Mouse (Mus musculus): ENCODE data around the gene Lrrc2. TPM values are rescaled to one million over a fixed set of nuclear protein-coding genes. Genes with fewer than 3 reads are reported as not detected.
A peak's percentile ranks its signal among the peaks of the same experiment; 100 is the strongest.

Lrrc2 gene
- polyA plus RNA-seq, 1 experiment = 0.84 TPM

DNA sequence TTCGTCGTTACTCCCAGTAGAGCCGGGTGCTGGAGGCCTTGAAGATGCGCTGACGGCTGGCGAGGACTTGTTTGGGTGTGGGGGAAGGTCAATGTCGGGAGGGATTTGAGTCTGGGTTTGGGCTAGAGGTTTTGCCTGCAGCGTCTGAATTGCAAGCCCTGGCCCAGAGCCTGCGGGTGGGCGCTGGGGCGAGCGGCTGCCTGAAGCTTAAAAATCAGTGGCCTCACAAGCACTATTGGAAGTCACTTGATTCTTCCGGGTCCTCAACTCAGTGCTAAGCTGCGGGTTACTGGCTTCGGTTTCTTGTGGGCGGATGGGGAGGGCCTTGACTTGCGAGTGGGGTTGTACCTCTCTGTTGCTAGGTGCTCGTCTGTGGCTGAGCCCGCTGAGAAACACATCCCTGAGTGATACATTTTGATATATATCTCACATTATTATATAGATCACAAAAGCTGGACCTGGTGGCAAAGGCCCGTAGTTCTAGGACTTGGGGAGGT lies 4.7 kb upstream of the Lrrc2 start:
- TF ChIP-seq POLR2A (IDR thresholded peaks at IDR 0.05; ENCODE audit: borderline replicate concordance, extremely low read depth, low read depth, low read length) = no peak
- no peak for TF ChIP-seq CTCF (IDR thresholded peaks at IDR 0.05; ENCODE audit: insufficient read depth, low read length)
- WGBS = 57% methylated on average over 20 of the region's 20 CpGs
- no peak overlapping the region for H3K4me3 ChIP-seq (replicated peaks; ENCODE audit: extremely low read depth, low read depth, low read length)
- no peaks in the 10 kb centered on the region for H3K4me1 ChIP-seq (ENCODE audit: control insufficient read depth, insufficient read depth, low read length)
- no peak for DNase-seq

DNA sequence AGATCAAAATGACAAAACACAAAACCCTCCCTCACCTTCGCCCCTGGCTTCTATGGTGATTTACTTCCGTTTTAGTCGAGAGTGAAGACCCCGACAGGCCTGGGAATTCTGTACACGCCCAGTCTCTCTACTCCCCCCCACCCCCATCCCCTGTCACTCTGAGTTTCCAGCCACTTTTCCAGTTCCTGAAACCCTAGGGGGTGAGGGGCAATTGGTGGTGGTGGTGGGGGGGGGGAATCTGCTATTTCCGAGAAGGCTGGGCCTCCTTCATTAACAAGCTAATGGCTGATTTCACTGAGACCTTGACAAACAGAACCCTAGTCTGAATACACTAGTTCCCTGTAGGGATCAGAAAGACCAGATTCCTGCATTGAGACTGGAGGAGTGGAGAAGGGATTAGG lies 4.1 kb upstream of the Lrrc2 start:
- H3K4me1 ChIP-seq (ENCODE audit: control insufficient read depth, insufficient read depth, low read length) = no peaks in the 10 kb centered on the region
- DNase-seq = no peak
- TF ChIP-seq POLR2A (IDR thresholded peaks at IDR 0.05; ENCODE audit: borderline replicate concordance, extremely low read depth, low read depth, low read length) = no peak
- TF ChIP-seq CTCF (IDR thresholded peaks at IDR 0.05; ENCODE audit: insufficient read depth, low read length) = no peak
- WGBS = 62% methylated on average over 6 of the region's 6 CpGs
- H3K4me3 ChIP-seq (replicated peaks; ENCODE audit: extremely low read depth, low read depth, low read length) = no peak overlapping the region

DNA sequence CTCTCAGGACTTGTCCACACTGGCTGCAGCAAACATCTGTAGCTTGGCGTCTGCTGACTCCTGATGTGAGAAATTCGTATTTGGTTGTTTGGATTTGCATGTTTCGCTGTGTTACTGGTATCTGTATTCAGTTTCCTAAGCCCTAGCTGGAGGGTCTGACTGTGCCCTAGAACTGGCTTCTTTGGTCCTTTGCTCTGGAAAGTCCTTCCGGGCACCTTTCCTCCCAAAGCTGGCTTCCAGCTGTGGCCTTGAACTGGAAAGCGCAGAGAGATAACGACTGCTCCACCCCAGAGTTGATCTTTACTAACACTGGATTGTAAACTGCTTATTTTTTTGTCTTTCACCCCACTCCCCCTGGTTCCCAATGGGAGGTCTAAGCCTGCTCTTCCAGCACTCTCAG lies 3.4 kb upstream of the Lrrc2 start:
- no peak overlapping the region for H3K4me3 ChIP-seq (replicated peaks; ENCODE audit: extremely low read depth, low read depth, low read length)
- TF ChIP-seq CTCF (IDR thresholded peaks at IDR 0.05; ENCODE audit: insufficient read depth, low read length) (no peak), POLR2A (IDR thresholded peaks at IDR 0.05; ENCODE audit: borderline replicate concordance, extremely low read depth, low read depth, low read length) (no peak)
- no peak for DNase-seq
- 76% methylated on average over 6 of the region's 6 CpGs for WGBS
- H3K4me1 ChIP-seq (ENCODE audit: control insufficient read depth, insufficient read depth, low read length) = no peaks in the 10 kb centered on the region

GRCm38 (mm10) chr9:110948813-110949310 lies 2.5 kb upstream of the Lrrc2 start:
- 66% methylated on average over 8 of the region's 8 CpGs for WGBS
- H3K4me1 ChIP-seq (ENCODE audit: control insufficient read depth, insufficient read depth, low read length) = no peaks in the 10 kb centered on the region

DNA sequence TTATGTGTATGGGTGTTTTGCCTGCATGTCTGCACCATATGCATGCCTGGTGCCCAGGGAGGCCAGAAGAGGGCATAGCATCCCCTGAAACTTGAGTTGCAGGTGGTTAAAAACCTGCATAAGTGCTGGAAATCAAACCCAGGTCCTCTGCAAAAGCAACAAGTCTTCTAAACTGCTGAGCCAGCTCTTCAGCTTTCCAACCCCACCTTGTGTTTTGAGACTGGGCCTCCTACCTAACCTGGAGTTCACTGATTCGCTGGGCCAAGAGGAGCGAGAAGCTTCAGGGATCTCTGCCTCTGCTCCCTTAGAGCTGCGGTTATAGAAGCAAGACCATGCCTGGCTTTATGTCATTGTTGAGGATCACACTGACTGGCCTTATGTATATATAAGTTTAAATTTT lies 1.2 kb upstream of the Lrrc2 start:
- TF ChIP-seq CTCF (IDR thresholded peaks at IDR 0.05; ENCODE audit: insufficient read depth, low read length) (no peak), POLR2A (IDR thresholded peaks at IDR 0.05; ENCODE audit: borderline replicate concordance, extremely low read depth, low read depth, low read length) (no peak)
- 95% methylated on average over 3 of the region's 3 CpGs for WGBS
- no peak overlapping the region for H3K4me3 ChIP-seq (replicated peaks; ENCODE audit: extremely low read depth, low read depth, low read length)
- no peaks in the 10 kb centered on the region for H3K4me1 ChIP-seq (ENCODE audit: control insufficient read depth, insufficient read depth, low read length)
- no peak for DNase-seq

More at GRCm38 (mm10) chr9:110948813-110949310, 2.5 kb upstream of the Lrrc2 start:
- TF ChIP-seq CTCF (IDR thresholded peaks at IDR 0.05; ENCODE audit: insufficient read depth, low read length) = no peak
- TF ChIP-seq POLR2A (IDR thresholded peaks at IDR 0.05; ENCODE audit: borderline replicate concordance, extremely low read depth, low read depth, low read length) = no peak
- H3K4me3 ChIP-seq (replicated peaks; ENCODE audit: extremely low read depth, low read depth, low read length) = no peak overlapping the region
- DNase-seq = no peak

- no peak for DNase-seq
- TF ChIP-seq CTCF (IDR thresholded peaks at IDR 0.05; ENCODE audit: insufficient read depth, low read length) = no peak
- TF ChIP-seq POLR2A (IDR thresholded peaks at IDR 0.05; ENCODE audit: borderline replicate concordance, extremely low read depth, low read depth, low read length) = no peak
- no peak overlapping the region for H3K4me3 ChIP-seq (replicated peaks; ENCODE audit: extremely low read depth, low read depth, low read length)
- WGBS = 90% methylated on average over 13 of the region's 13 CpGs
- H3K4me1 ChIP-seq (ENCODE audit: control insufficient read depth, insufficient read depth, low read length) = no peaks in the 10 kb centered on the region
Measured at GRCm38 (mm10) chr9:110951866-110952265, 521 bp downstream of the Lrrc2 start.

DNA sequence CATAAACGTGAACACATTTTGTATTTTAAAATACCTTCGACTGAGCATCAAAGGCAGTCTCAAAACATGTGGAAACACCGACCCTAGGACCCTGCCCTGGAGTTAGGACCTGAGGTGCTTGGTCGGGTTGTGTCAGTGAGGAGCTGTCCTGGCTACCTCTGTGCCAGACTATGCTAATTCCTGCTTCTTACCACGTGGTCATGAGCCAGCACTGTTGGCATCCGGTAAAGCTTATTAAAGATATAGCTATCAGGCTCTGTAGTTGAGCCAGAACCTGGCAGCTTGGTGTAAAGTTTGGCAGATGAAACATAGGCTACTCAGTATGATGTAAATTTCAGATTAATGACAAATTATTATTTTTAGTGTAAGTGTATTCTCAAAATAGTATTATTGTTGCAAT lies 1.1 kb downstream of the Lrrc2 start:
- Histone ChIP-seq H3K4me3 (replicated peaks; ENCODE audit: extremely low read depth, low read depth, low read length) (no peak overlapping the region), H3K4me1 (ENCODE audit: control insufficient read depth, insufficient read depth, low read length) (no peaks in the 10 kb centered on the region)
- TF ChIP-seq CTCF (IDR thresholded peaks at IDR 0.05; ENCODE audit: insufficient read depth, low read length) = no peak
- TF ChIP-seq POLR2A (IDR thresholded peaks at IDR 0.05; ENCODE audit: borderline replicate concordance, extremely low read depth, low read depth, low read length) = no peak
- no peak for DNase-seq
- 59% methylated on average over 6 of the region's 6 CpGs for WGBS

DNA sequence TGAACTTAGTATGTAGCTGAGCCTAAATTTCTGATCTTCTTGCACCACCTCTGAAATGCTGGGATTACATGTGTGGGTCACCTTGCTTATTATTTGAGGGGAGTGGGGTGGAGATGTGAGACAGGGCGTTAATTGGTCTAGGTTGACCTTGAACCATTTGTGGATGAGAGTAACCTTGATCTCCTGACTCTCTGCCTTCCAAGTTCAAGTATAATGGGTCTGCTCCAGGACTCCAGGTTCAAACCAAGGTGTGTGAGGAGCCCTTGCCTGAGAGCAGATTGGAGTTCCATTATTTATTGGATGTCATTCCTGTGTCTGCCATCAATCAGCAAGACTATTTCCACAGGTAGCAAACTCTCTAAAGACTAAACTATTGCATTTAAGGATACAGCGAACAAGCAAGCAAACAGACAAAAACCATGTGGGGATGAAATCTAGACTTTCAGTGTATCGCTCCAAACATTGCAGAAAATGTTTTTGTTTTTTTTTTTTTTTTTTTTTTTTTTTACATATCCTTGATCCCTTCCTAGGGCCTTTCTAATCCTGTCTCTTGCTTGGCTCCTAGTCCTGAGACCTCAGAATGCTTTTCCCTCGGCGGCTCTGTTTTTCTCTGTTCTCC lies 1.7 kb downstream of the Lrrc2 start:
- TF ChIP-seq CTCF (IDR thresholded peaks at IDR 0.05; ENCODE audit: insufficient read depth, low read length) (no peak), POLR2A (IDR thresholded peaks at IDR 0.05; ENCODE audit: borderline replicate concordance, extremely low read depth, low read depth, low read length) (no peak)
- 50% methylated on average over 5 of the region's 5 CpGs for WGBS
- Histone ChIP-seq H3K4me3 (replicated peaks; ENCODE audit: extremely low read depth, low read depth, low read length) (no peak overlapping the region), H3K4me1 (ENCODE audit: control insufficient read depth, insufficient read depth, low read length) (no peaks in the 10 kb centered on the region)
- DNase-seq = no peak

DNA sequence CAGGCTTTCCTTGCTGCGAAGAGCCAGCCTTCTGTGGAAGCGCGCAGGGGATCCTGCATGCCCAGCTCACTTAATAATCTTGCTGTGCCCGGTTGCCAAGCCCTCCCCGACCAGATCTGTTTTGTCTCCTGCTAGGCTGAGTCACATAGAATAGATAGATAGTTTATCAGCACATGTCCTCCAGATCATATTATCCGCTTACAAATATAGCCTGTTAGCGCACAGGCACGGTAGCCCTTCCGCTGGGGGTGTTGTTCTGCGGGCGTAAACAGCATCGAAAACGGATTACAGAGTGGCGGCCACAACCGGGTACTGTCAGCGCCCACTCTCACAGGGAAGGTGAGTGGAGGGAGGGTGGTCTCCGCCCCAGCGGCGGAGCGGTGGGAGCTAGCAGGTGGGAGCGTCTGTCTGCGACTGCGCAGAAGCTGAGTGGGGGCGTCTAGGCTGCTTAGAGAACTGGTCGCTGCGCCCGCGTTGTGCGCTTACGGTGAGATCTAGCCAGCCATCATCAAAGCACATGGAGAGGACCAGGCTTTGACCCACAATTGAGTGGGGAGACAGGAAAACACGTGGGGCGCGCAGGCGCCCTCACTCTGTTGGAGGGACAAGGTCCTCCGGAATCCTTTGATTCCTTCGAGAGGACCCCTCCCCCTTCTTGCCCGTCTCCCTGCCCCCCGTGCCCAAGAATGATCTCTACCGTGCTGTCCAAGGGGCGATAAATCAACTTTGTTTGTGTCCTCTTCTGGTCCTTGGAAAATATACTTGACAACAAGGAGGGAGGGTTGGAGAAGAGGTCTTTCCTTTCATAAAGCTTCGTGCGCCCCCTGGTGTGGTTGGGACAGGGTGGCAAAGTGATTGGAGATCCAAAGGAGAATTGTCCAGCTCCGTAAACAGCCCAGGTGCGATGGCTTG lies 2.5 kb downstream of the Lrrc2 start:
- Histone ChIP-seq H3K4me1 (ENCODE audit: control insufficient read depth, insufficient read depth, low read length) (no peaks in the 10 kb centered on the region), H3K4me3 (replicated peaks; ENCODE audit: extremely low read depth, low read depth, low read length) (peak overlapping the region; percentile 71)
- peak; percentile 49 for DNase-seq
- 1% methylated on average over 44 of the region's 44 CpGs for WGBS
- peak; percentile 70 for TF ChIP-seq CTCF (IDR thresholded peaks at IDR 0.05; ENCODE audit: insufficient read depth, low read length)
- TF ChIP-seq POLR2A (IDR thresholded peaks at IDR 0.05; ENCODE audit: borderline replicate concordance, extremely low read depth, low read depth, low read length) = no peak
